Mouse (Mus musculus) heart, adult 2 months (tissue): ENCODE measurements around the gene Gspt2.
A peak's percentile ranks its signal among the peaks of the same experiment; 100 is the strongest.
"Not testable (repeated sequence)": the region's sequence is repeated elsewhere in the genome, so short reads cannot be mapped to it uniquely, and the experiment has no call there.

Experiments used
- CTCF ChIP-seq: fragments of 200-600 bp; IDR thresholded peaks from 2 replicates; pipeline ENCODE4 v1.8.1; 2022; ENCODE audit warnings: antibody characterized with exemption, mild to moderate bottlenecking, moderate library complexity
- EP300 ChIP-seq: fragments of 200-500 bp; IDR thresholded peaks from 2 replicates; pipeline ENCODE4 v1.6.1; 2011; ENCODE audit warnings: low read depth, low read length, control low read depth; ENCODE audit not compliant: insufficient read depth

DNA sequence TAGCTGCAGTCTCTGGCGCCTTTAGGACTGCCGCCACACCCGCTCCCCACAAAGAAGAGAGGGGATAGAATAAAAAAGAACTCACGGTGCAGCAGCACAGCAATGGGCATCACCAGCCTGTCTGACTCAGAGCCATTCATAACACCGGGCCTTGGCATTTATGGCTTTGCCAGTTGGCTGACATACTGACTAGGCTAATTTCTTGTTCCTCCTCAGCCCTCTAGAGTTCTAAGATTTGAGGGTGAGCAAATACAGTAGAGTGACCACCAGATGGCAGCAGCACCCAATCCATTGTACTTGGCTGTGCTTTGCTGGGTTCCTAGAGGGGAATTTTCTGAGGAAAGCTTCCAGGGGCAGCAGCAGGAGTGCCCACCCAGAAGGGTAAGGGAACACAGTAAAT is 53.7 kb downstream of the Gspt2 start:
- TF ChIP-seq CTCF, result peak; percentile 32; the same call in 1 of the 2 replicates
- TF ChIP-seq EP300, result not testable (repeated sequence)
